Mouse (Mus musculus) macrophage (primary cell): ENCODE measurements around the gene Galnt6. TPM values are rescaled to one million over a fixed set of nuclear protein-coding genes. Genes with fewer than 3 reads are reported as not detected.
"Not testable (repeated sequence)": the region's sequence is repeated elsewhere in the genome, so short reads cannot be mapped to it uniquely, and the experiment has no call there.

Experiments used
- H3K27ac ChIP-seq: fragments of 350-480 bp; formaldehyde crosslinking; 2 replicates; pipeline ENCODE4 v1.9.0; 2021
- H3K36me3 ChIP-seq: fragments of 350-480 bp; formaldehyde crosslinking; 2 replicates; pipeline ENCODE4 v1.9.0; 2021; ENCODE audit errors: inconsistent target
- H3K4me3 ChIP-seq: fragments of 350-480 bp; formaldehyde crosslinking; 2 replicates; pipeline ENCODE4 v1.9.0; 2021; ENCODE audit errors: inconsistent target
- H3K79me2 ChIP-seq: fragments of 350-480 bp; formaldehyde crosslinking; 2 replicates; pipeline ENCODE4 v1.9.0; 2021; ENCODE audit errors: inconsistent target
- WGBS: methylation state at CpG from one replicate; pipeline ENCODE4 v1.1.7; 2026; ENCODE audit warnings: inconsistent platforms; ENCODE audit not compliant: missing documents; 5-methylcytosine and 5-hydroxymethylcytosine counted together
- polyA plus RNA-seq: library from polyadenylated mRNA; stranded (reverse); fragments of 250-400 nt; gene quantifications from 3 replicates; pipeline ENCODE4 v1.2.4, GENCODE M21; 2018; ENCODE audit warnings: inconsistent platforms
- total RNA-seq, 78 experiments: library from RNA; depleted of rRNA; stranded (reverse); fragments of 250-400 nt; gene quantifications; 1 replicate in 9 of 78; 2 replicates in 24 of 78; 3 replicates in 43 of 78; 4 replicates in 2 of 78; pipeline ENCODE4 v1.2.4; 2018; ENCODE audit warnings: inconsistent platforms in 56 of 78

The Galnt6 gene
- 100 to 1,000 TPM in 4 of 26 experiments, 10 to 100 TPM in 22; 22.7 to 151 (median 51.9) TPM for total RNA-seq (2018; cell fraction: chromatin; rRNA removed)
- total RNA-seq (2018; cell fraction: cytosol; rRNA removed): 10 to 100 TPM; 50.1 to 91.9 (median 68.9) TPM
- total RNA-seq (2018; cell fraction: nucleus; rRNA removed): 100 to 1,000 TPM in 16 of 26 experiments, 10 to 100 TPM in 10; 40.2 to 153 (median 105) TPM
- polyA plus RNA-seq: 63.8 to 75.4 TPM (median 64.7 TPM) in 3 replicates

- Histone ChIP-seq H3K36me3 (peaks cover 17% of the 10 kb centered on the region; the same call in 1 of the 2 replicates), H3K4me3 (peak within 1 kb of the TSS; percentile 94), H3K79me2 (peaks cover 39% of the 10 kb centered on the region), H3K27ac (peak within 1 kb of the TSS; percentile 93)
- 28% methylated on average over 32 of the region's 57 CpGs for WGBS
Measured at GRCm38 (mm10) chr15:100729281-100729985, at the start of gene Galnt6. Gene Galnt6, minus strand, starts transcription at chr15:100729376.

GRCm38 (mm10) chr15:100777020-100778016 lies 48.1 kb upstream of the Galnt6 start:
- 78% methylated on average over 31 of the region's 32 CpGs for WGBS
- no peaks in the 10 kb centered on the region for H3K36me3 ChIP-seq
- H3K79me2 ChIP-seq: no peaks in the 10 kb centered on the region
- H3K4me3 ChIP-seq: no peak overlapping the region
- no peak overlapping the region for H3K27ac ChIP-seq

GRCm38 (mm10) chr15:100776424-100776823 lies 47.2 kb upstream of the Galnt6 start:
- Histone ChIP-seq H3K4me3 (no peak overlapping the region), H3K79me2 (no peaks in the 10 kb centered on the region), H3K27ac (no peak overlapping the region), H3K36me3 (no peaks in the 10 kb centered on the region)
- 95% methylated on average over 3 of the region's 3 CpGs for WGBS

- Histone ChIP-seq H3K4me3 (no peak overlapping the region), H3K27ac (no peak overlapping the region), H3K79me2 (no peaks in the 10 kb centered on the region), H3K36me3 (no peaks in the 10 kb centered on the region)
- WGBS: 82% methylated on average over 19 of the region's 19 CpGs
Measured at GRCm38 (mm10) chr15:100775189-100776166, 46.3 kb upstream of the Galnt6 start.

GRCm38 (mm10) chr15:100773859-100774258 lies 44.7 kb upstream of the Galnt6 start:
- WGBS: 97% methylated on average over 5 of the region's 6 CpGs
- H3K27ac ChIP-seq, H3K79me2 ChIP-seq, H3K4me3 ChIP-seq, H3K36me3 ChIP-seq: not testable (repeated sequence)

- Histone ChIP-seq H3K27ac (no peak overlapping the region), H3K79me2 (no peaks in the 10 kb centered on the region), H3K4me3 (no peak overlapping the region), H3K36me3 (no peaks in the 10 kb centered on the region)
- 79% methylated on average over 4 of the region's 4 CpGs for WGBS
Measured at GRCm38 (mm10) chr15:100772685-100773084, 43.5 kb upstream of the Galnt6 start.

- Histone ChIP-seq H3K36me3 (no peaks in the 10 kb centered on the region), H3K27ac (no peak overlapping the region), H3K79me2 (no peaks in the 10 kb centered on the region), H3K4me3 (no peak overlapping the region)
- 96% methylated on average over 5 of the region's 5 CpGs for WGBS
Measured at GRCm38 (mm10) chr15:100770338-100770737, 41.2 kb upstream of the Galnt6 start.

GRCm38 (mm10) chr15:100769023-100769422 lies 39.8 kb upstream of the Galnt6 start:
- H3K79me2 ChIP-seq, H3K4me3 ChIP-seq, H3K27ac ChIP-seq, H3K36me3 ChIP-seq: not testable (repeated sequence)
- WGBS: 87% methylated on average over 3 of the region's 4 CpGs

- 78% methylated on average over 13 of the region's 13 CpGs for WGBS
- Histone ChIP-seq H3K4me3 (no peak overlapping the region), H3K79me2 (no peaks in the 10 kb centered on the region), H3K36me3 (no peaks in the 10 kb centered on the region), H3K27ac (no peak overlapping the region)
Measured at GRCm38 (mm10) chr15:100767851-100768250, 38.7 kb upstream of the Galnt6 start.

GRCm38 (mm10) chr15:100766826-100767225 lies 37.6 kb upstream of the Galnt6 start:
- Histone ChIP-seq H3K36me3 (no peaks in the 10 kb centered on the region), H3K27ac (no peak overlapping the region), H3K4me3 (no peak overlapping the region), H3K79me2 (no peaks in the 10 kb centered on the region)
- WGBS: 90% methylated on average over 8 of the region's 9 CpGs

- Histone ChIP-seq H3K27ac (no peak overlapping the region), H3K79me2 (no peaks in the 10 kb centered on the region), H3K36me3 (no peaks in the 10 kb centered on the region), H3K4me3 (no peak overlapping the region)
- 86% methylated on average over 16 of the region's 16 CpGs for WGBS
Measured at GRCm38 (mm10) chr15:100764163-100764951, 35.2 kb upstream of the Galnt6 start.

GRCm38 (mm10) chr15:100762649-100763048 lies 33.5 kb upstream of the Galnt6 start:
- 62% methylated on average over 8 of the region's 8 CpGs for WGBS
- no peak overlapping the region for H3K27ac ChIP-seq

More at GRCm38 (mm10) chr15:100762649-100763048, 33.5 kb upstream of the Galnt6 start:
- Histone ChIP-seq H3K79me2 (no peaks in the 10 kb centered on the region), H3K36me3 (no peaks in the 10 kb centered on the region), H3K4me3 (no peak overlapping the region)
